Mouse (Mus musculus) gastrocnemius, adult 2 months (tissue): ENCODE data around the gene Cmah. TPM values are rescaled to one million over a fixed set of nuclear protein-coding genes. Genes with fewer than 3 reads are reported as not detected.

ENCODE experiments used
- DNase-seq: peaks from one replicate; pipeline ENCODE4 v3.0.0; 2022
- H3K27ac ChIP-seq: fragments of 200-600 bp; 2 replicates; pipeline ENCODE4 v1.8.1; 2022; ENCODE audit warnings: mild to moderate bottlenecking
- H3K4me3 ChIP-seq: fragments of 200-600 bp; 2 replicates; pipeline ENCODE4 v1.8.1; 2022; ENCODE audit warnings: mild to moderate bottlenecking, moderate library complexity
- CTCF ChIP-seq: fragments of 200-600 bp; IDR thresholded peaks from 2 replicates; pipeline ENCODE4 v1.8.1; 2022; ENCODE audit warnings: antibody characterized with exemption, mild to moderate bottlenecking, moderate library complexity
- intact Hi-C: fragments of 180-260 bp; cut with DNase I; formaldehyde crosslinking; loops from one replicate; pipeline ENCODE4 v1.15.1; 2025
- total RNA-seq, 2 experiments: library from RNA; stranded (reverse); gene quantifications; 2 replicates each; pipeline ENCODE4 v1.2.3; 2021

The Cmah gene
- total RNA-seq, 2 experiments from 2014 or later: 1.9 to 2.2 TPM

GRCm38 (mm10) chr13:24403054-24403453 is 75.8 kb downstream of the Cmah start:
- DNase-seq: no peak
- TF ChIP-seq CTCF: no peak
- intact Hi-C loops: no loop called here
- H3K27ac ChIP-seq: no peak overlapping the region
- no peak overlapping the region for H3K4me3 ChIP-seq

- H3K4me3 ChIP-seq: no peak overlapping the region
- TF ChIP-seq CTCF: no peak
- intact Hi-C loops: no loop called here
- H3K27ac ChIP-seq: no peak overlapping the region
- no peak for DNase-seq
Observed at GRCm38 (mm10) chr13:24406847-24407246, 79.6 kb downstream of the Cmah start.

GRCm38 (mm10) chr13:24414635-24415206 is 87.5 kb downstream of the Cmah start:
- intact Hi-C loops: no loop called here
- no peak for TF ChIP-seq CTCF
- no peak for DNase-seq
- Histone ChIP-seq H3K27ac (peak overlapping the region; percentile 59), H3K4me3 (peak overlapping the region; percentile 46)

- TF ChIP-seq CTCF: no peak
- peak overlapping the region; percentile 59 for H3K27ac ChIP-seq
- intact Hi-C loops: loop anchor here (2.0 kb wide), 1 partner anchor 273 kb away; no protein-coding TSS in a partner anchor
- DNase-seq: peak; percentile 32
- H3K4me3 ChIP-seq: peak overlapping the region; percentile 46
Observed at GRCm38 (mm10) chr13:24415506-24416206, 88.5 kb downstream of the Cmah start.

- peak; percentile 48 for TF ChIP-seq CTCF
- intact Hi-C loops: loop anchor here (2.0 kb wide), 1 partner anchor 272 kb away; no protein-coding TSS in a partner anchor
- Histone ChIP-seq H3K4me3 (no peak overlapping the region), H3K27ac (peak overlapping the region; percentile 31; the same call in 1 of the 2 replicates)
- peak; percentile 52 for DNase-seq
Observed at GRCm38 (mm10) chr13:24416409-24416808, 89.2 kb downstream of the Cmah start.

GRCm38 (mm10) chr13:24418024-24418423 is 90.8 kb downstream of the Cmah start:
- intact Hi-C loops: no loop called here
- no peak for DNase-seq
- no peak overlapping the region for H3K27ac ChIP-seq
- no peak overlapping the region for H3K4me3 ChIP-seq
- no peak for TF ChIP-seq CTCF

- Histone ChIP-seq H3K27ac (no peak overlapping the region), H3K4me3 (no peak overlapping the region)
- intact Hi-C loops: no loop called here
- no peak for TF ChIP-seq CTCF
- DNase-seq: no peak
Observed at GRCm38 (mm10) chr13:24418814-24419213, 91.6 kb downstream of the Cmah start.

GRCm38 (mm10) chr13:24419560-24420250 is 92.5 kb downstream of the Cmah start:
- H3K27ac ChIP-seq: no peak overlapping the region
- intact Hi-C loops: no loop called here

GRCm38 (mm10) chr13:24421987-24422386 is 94.8 kb downstream of the Cmah start:
- intact Hi-C loops: no loop called here
- no peak for DNase-seq
- H3K27ac ChIP-seq: no peak overlapping the region
- H3K4me3 ChIP-seq: no peak overlapping the region
- no peak for TF ChIP-seq CTCF

More at GRCm38 (mm10) chr13:24419560-24420250, 92.5 kb downstream of the Cmah start:
- DNase-seq: no peak
- no peak for TF ChIP-seq CTCF
- H3K4me3 ChIP-seq: no peak overlapping the region

- no peak for TF ChIP-seq CTCF
- no peak for DNase-seq
- no peak overlapping the region for H3K4me3 ChIP-seq
- no peak overlapping the region for H3K27ac ChIP-seq
- intact Hi-C loops: no loop called here
Observed at GRCm38 (mm10) chr13:24430215-24430614, 103.0 kb downstream of the Cmah start.

- no peak overlapping the region for H3K27ac ChIP-seq
- no peak overlapping the region for H3K4me3 ChIP-seq
- TF ChIP-seq CTCF: no peak
- no peak for DNase-seq
- intact Hi-C loops: no loop called here
Observed at GRCm38 (mm10) chr13:24431593-24431992, 104.4 kb downstream of the Cmah start.

GRCm38 (mm10) chr13:24442272-24442671 is 115.1 kb downstream of the Cmah start:
- TF ChIP-seq CTCF: no peak
- intact Hi-C loops: no loop called here
- peak; percentile 38 for DNase-seq
- Histone ChIP-seq H3K4me3 (no peak overlapping the region), H3K27ac (no peak overlapping the region)

- DNase-seq: no peak
- no peak overlapping the region for H3K27ac ChIP-seq
- no peak overlapping the region for H3K4me3 ChIP-seq
- intact Hi-C loops: no loop called here
- no peak for TF ChIP-seq CTCF
Observed at GRCm38 (mm10) chr13:24443763-24444347, 116.7 kb downstream of the Cmah start.
